Mouse (Mus musculus) bone marrow, adult 2 months (tissue): Measurements from ENCODE around the gene Platr17.

Source experiments
- CTCF ChIP-seq: fragments of 200-500 bp; IDR thresholded peaks from 2 replicates; pipeline ENCODE4 v1.5.1; 2011; ENCODE audit warnings: low read length, control low read depth; ENCODE audit not compliant: control insufficient read depth, insufficient read depth
- POLR2A ChIP-seq: fragments of 200-500 bp; IDR thresholded peaks from 2 replicates; pipeline ENCODE4 v1.6.1; 2011; ENCODE audit warnings: low read depth, mild to moderate bottlenecking, control low read depth, low read length, borderline replicate concordance; ENCODE audit not compliant: control insufficient read depth

GRCm38 (mm10) chr17:33902491-33902890 is 2.4 kb upstream of the Platr17 start:
- TF ChIP-seq CTCF = no peak
- no peak for TF ChIP-seq POLR2A
